ENCODE assay signal across 8 mouse cellular contexts in genomic region chr9:119156278-119157201, GRCm38 (mm10). TPM values are rescaled to one million over a fixed set of nuclear protein-coding genes. Genes with fewer than 3 reads are reported as not detected.
A peak's percentile ranks its signal among the peaks of the same experiment; 100 is the strongest.
DNase-seq lines count a peak whose midpoint lies in the region; ATAC-seq and TF ChIP-seq lines count a peak whose summit lies in the region.

TSS of gene Acaa1b (minus strand) at chr9:119157093.

- H3K9ac ChIP-seq in embryonic facial prominence, embryonic 14.5 days (ENCODE audit: low read depth, low read length), result peak within 1 kb of the TSS; percentile 43; the same call in 1 of the 2 replicates
- peak within 1 kb of the TSS; percentile 38; the same call in 1 of the 2 replicates for H3K9ac ChIP-seq in limb, embryonic 14.5 days (ENCODE audit: low read depth, low read length, severe bottlenecking)
- peak within 1 kb of the TSS; percentile 62 for H3K9ac ChIP-seq in midbrain, embryonic 16.5 days (ENCODE audit: low read depth, low read length)

- no peaks in the 10 kb centered on the region for H3K36me3 ChIP-seq in embryonic facial prominence, embryonic 14.5 days (ENCODE audit: control insufficient read depth, insufficient read depth, low read length)
- H3K36me3 ChIP-seq in limb, embryonic 14.5 days (ENCODE audit: control insufficient read depth, insufficient read depth, low read length), result no peaks in the 10 kb centered on the region
- H3K36me3 ChIP-seq in midbrain, embryonic 16.5 days (ENCODE audit: control insufficient read depth, insufficient read depth, low read length), result no peaks in the 10 kb centered on the region
- no peaks in the 10 kb centered on the region for H3K36me3 ChIP-seq in splenic B cell, adult 2 months (ENCODE audit: control insufficient read depth, insufficient read depth, low read length, poor library complexity, severe bottlenecking)

- no peak for TF ChIP-seq POLR2A in limb, embryonic 14.5 days (IDR thresholded peaks at IDR 0.05; ENCODE audit: borderline replicate concordance, extremely low read depth, insufficient read depth, insufficient read length)

- no peaks in the 10 kb centered on the region for H3K9me3 ChIP-seq in embryonic facial prominence, embryonic 14.5 days (ENCODE audit: control insufficient read depth, low read length)
- H3K9me3 ChIP-seq in limb, embryonic 14.5 days (ENCODE audit: control insufficient read depth, low read length), result no peaks in the 10 kb centered on the region
- H3K9me3 ChIP-seq in midbrain, embryonic 16.5 days (replicated peaks; ENCODE audit: control insufficient read depth, low read length, poor library complexity, severe bottlenecking), result no peaks in the 10 kb centered on the region

- peak; percentile 21 to 66 for DNase-seq in spleen, adult 18-20 months
- no peak for DNase-seq in spleen, adult 12 weeks (ENCODE audit: low spot score)
- peak; percentile 90 for DNase-seq in embryonic facial prominence, embryonic 14.5 days (ENCODE audit: low spot score)
- peak; percentile 71 for DNase-seq in heart, adult 8-10 months (ENCODE audit: low spot score)
- peak; percentile 88 to 93 for DNase-seq in kidney, adult 8-10 months
- DNase-seq in limb, embryonic 14.5 days (ENCODE audit: low spot score), result peak; percentile 81
- peak; percentile 34 for DNase-seq in splenic B cell, adult 2 months (ENCODE audit: low read depth, low spot score)

- peak within 1 kb of the TSS; percentile 63 for H3K4me2 ChIP-seq in embryonic facial prominence, embryonic 14.5 days (ENCODE audit: low read depth, low read length)
- peak within 1 kb of the TSS; percentile 58 for H3K4me2 ChIP-seq in limb, embryonic 14.5 days (replicated peaks; ENCODE audit: low read depth, low read length, severe bottlenecking)
- peak within 1 kb of the TSS; percentile 54 for H3K4me2 ChIP-seq in midbrain, embryonic 16.5 days (ENCODE audit: low read length)

- H3K4me3 ChIP-seq in embryonic facial prominence, embryonic 14.5 days (ENCODE audit: low read depth, low read length), result peak within 1 kb of the TSS; percentile 50
- peak within 1 kb of the TSS; percentile 45 for H3K4me3 ChIP-seq in limb, embryonic 14.5 days (replicated peaks; ENCODE audit: low read length)
- H3K4me3 ChIP-seq in midbrain, embryonic 16.5 days (ENCODE audit: low read depth, low read length), result peak within 1 kb of the TSS; percentile 53

- no peak within 1 kb of the TSS for H3K27ac ChIP-seq in embryonic facial prominence, embryonic 14.5 days (replicated peaks; ENCODE audit: low read depth, low read length)
- no peak within 1 kb of the TSS for H3K27ac ChIP-seq in limb, embryonic 14.5 days (replicated peaks; ENCODE audit: low read depth, low read length)
- H3K27ac ChIP-seq in midbrain, embryonic 16.5 days (ENCODE audit: low read length), result no peak within 1 kb of the TSS

- 1% methylated on average over 31 of the region's 65 CpGs for WGBS in embryonic facial prominence, embryonic 14.5 days
- 5% methylated on average over 59 of the region's 65 CpGs for WGBS in limb, embryonic 14.5 days
- 1% methylated on average over 51 of the region's 65 CpGs for WGBS in midbrain, embryonic 16.5 days

- ATAC-seq in embryonic facial prominence, embryonic 14.5 days (ENCODE audit: low read depth), result peak; percentile 92
- peak; percentile 87 for ATAC-seq in limb, embryonic 14.5 days (ENCODE audit: low FRiP score, low read depth)
- peak; percentile 94 for ATAC-seq in midbrain, embryonic 16.5 days

- H3K27me3 ChIP-seq in embryonic facial prominence, embryonic 14.5 days (replicated peaks; ENCODE audit: control insufficient read depth, insufficient read depth, low read length), result peaks cover 13% of the 10 kb centered on the region; the same call in 1 of the 2 replicates
- no peaks in the 10 kb centered on the region; the same call in 1 of the 2 replicates for H3K27me3 ChIP-seq in limb, embryonic 14.5 days (ENCODE audit: control insufficient read depth, insufficient read depth, low read length)
- H3K27me3 ChIP-seq in midbrain, embryonic 16.5 days (ENCODE audit: control insufficient read depth, insufficient read depth, low read depth, low read length), result peaks cover 12% of the 10 kb centered on the region
- H3K27me3 ChIP-seq in splenic B cell, adult 2 months (ENCODE audit: control insufficient read depth, insufficient read depth, low read length, poor library complexity, severe bottlenecking), result no peaks in the 10 kb centered on the region

- no peaks in the 10 kb centered on the region for H3K4me1 ChIP-seq in embryonic facial prominence, embryonic 14.5 days (ENCODE audit: control insufficient read depth, insufficient read depth, low read length)
- H3K4me1 ChIP-seq in limb, embryonic 14.5 days (ENCODE audit: control insufficient read depth, insufficient read depth, low read length), result no peaks in the 10 kb centered on the region; the same call in 1 of the 2 replicates
- H3K4me1 ChIP-seq in midbrain, embryonic 16.5 days (ENCODE audit: control insufficient read depth, insufficient read depth, low read length), result no peaks in the 10 kb centered on the region

RNA-seq across cellular contexts. Expression of gene Acaa1b, which starts in this region (rescaled TPM):
- polyA plus RNA-seq in embryonic facial prominence, embryonic 14.5 days (2014; fragmentation: Nextera tagmentation; extraction: Ambion mirVana), result 1.9 and 2.6 TPM in 2 replicates
- 1 to 10 TPM; 1.1 to 1.7 (median 1.4) TPM for total RNA-seq in heart, adult 8-10 months (2022)
- polyA plus RNA-seq in limb, embryonic 14.5 days (2012; rRNA removed), result 1.8 and 2.7 TPM in 2 replicates
- polyA plus RNA-seq in limb, embryonic 14.5 days (2014; fragmentation: Nextera tagmentation; extraction: Ambion mirVana), result 1.2 and 1.7 TPM in 2 replicates
- polyA plus RNA-seq in midbrain, embryonic 16.5 days (2015; fragmentation: Nextera tagmentation; extraction: Ambion mirVana), result 2.8 and 4.5 TPM in 2 replicates
